Mouse (Mus musculus): ENCODE measurements around the gene G0s2.
"Not testable (repeated sequence)": the region's sequence is repeated elsewhere in the genome, so short reads cannot be mapped to it uniquely, and the experiment has no call there.

DNA sequence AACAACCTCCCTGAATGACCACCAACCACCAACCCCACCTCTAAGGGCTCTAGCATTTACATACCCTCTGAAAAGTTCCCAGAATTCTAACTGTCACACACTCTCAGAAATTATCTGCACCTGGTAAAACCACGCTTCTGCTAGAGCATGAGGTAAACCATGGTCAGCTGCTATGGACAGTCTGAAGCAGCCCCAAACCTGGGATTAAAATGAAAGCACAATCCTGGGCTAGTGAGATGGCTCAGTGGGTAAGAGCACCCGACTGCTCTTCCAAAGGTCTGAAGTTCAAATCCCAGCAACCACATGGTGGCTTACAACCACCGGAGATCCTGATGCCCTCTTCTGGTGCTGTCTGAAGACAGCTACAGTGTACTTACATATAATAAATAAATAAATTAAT lies 19.1 kb downstream of the G0s2 start:
- not testable (repeated sequence) for TF ChIP-seq CTCF (IDR thresholded peaks at IDR 0.05; ENCODE audit: borderline replicate concordance, insufficient read depth, low read depth, low read length); POLR2A (IDR thresholded peaks at IDR 0.05; ENCODE audit: borderline replicate concordance, insufficient read depth, low read length)
